Mouse (Mus musculus): ENCODE data around the gene Bfar.
"Not testable (repeated sequence)": the region's sequence is repeated elsewhere in the genome, so short reads cannot be mapped to it uniquely, and the experiment has no call there.

Gene Bfar

DNA sequence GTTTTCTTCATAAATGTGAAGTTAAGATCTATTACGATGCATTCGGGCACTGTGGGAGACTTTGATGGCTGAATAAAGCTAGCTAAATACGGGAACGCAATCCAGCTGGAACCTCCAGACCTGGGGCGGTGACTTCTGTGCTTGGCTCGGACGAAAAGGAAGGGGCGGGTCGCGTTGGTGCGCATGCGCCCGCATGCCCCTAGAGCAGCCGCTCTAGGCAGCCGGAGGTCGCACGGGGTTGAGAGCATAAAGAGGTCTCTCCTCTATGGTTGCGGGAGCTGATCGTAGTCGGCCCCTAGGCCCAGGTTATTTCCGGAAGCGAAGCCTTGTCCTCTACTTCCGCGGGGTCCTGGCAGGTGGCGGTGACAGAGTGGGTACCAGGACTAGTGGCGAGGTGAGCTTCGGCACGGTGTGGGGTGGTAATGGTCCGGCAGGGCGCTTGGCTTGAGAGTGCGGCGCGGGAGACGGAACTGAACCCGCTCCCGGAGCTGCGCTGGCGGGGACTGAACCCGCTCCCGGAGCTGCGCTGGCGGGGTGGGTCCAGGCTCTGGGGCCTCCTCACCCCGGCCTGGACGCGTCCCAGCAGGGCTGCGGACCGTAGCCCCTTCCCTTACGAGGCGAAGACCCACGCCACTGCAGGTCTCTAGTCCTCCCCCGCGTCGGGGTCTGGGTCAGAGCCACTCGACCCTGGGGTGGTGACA, at the start of gene Bfar, which contains the start of gene 3110001I22Rik:
TSS of gene Bfar (plus strand) at position 174 of the 701 bp plus-strand sequence.
TSS of gene 3110001I22Rik (plus strand) at position 245 of the 701 bp plus-strand sequence.
- peak; percentile 66 for DNase-seq (ENCODE audit: low spot score)

GRCm38 (mm10) chr16:13628345-13628744, 43.3 kb upstream of the Bfar start:
- DNase-seq (ENCODE audit: low spot score), result no peak

- not testable (repeated sequence) for DNase-seq (ENCODE audit: low spot score)
These were observed 33.5 kb upstream of the Bfar start for GRCm38 (mm10) chr16:13638198-13638597.

- DNase-seq (ENCODE audit: low spot score), result no peak
These were observed 32.1 kb upstream of the Bfar start for GRCm38 (mm10) chr16:13639508-13639907.

GRCm38 (mm10) chr16:13640064-13640463, 31.6 kb upstream of the Bfar start:
- DNase-seq (ENCODE audit: low spot score), result no peak

- no peak for DNase-seq (ENCODE audit: low spot score)
These were observed 27.2 kb upstream of the Bfar start for GRCm38 (mm10) chr16:13644474-13644873.

DNA sequence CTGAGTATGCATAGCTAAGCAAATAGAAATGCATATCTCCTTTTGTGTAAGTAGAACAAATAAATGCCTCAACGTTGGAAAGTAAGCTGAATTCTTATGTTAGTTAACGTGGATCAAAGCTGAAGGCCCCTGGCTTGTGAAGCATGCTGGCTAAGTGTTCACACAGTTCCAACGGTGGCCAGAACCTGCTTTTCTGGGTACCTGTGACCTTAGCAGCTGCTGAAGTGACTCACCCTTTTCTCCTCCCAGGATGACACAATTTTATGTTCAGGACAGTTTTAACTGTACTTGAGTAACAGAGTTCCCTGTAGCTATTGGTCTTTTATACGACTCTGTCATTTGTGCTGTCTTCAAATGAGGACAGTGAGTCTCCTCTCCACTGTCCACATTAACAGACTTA, 25.7 kb upstream of the Bfar start:
- no peak for DNase-seq (ENCODE audit: low spot score)

- DNase-seq (ENCODE audit: low spot score), result no peak
These were observed 12.8 kb upstream of the Bfar start for GRCm38 (mm10) chr16:13658886-13659285.

DNA sequence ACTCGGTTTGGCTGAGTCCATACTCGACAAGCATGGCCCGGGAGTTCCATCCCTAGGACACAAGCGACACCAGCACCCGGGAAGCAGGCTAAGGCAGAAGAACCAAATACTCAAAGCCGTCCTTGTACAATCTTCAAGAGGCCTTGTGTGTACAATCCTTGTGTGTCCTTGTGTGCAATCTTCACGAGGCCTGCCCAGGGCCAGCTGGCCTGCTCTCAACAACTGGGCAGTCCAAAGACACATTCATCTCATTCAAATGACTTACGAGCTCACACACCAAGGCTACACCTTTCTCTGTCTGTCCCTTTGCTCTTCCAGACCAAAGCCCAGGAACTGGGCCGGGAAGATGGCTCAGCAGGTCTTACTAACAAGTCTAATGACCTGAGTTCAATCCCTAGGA, 10.9 kb upstream of the Bfar start:
- no peak for DNase-seq (ENCODE audit: low spot score)

GRCm38 (mm10) chr16:13667878-13668343, 3.7 kb upstream of the Bfar start, which contains the start of gene Parn:
TSS of gene Parn (minus strand) at chr16:13668170.
- DNase-seq (ENCODE audit: low spot score), result peak; percentile 73

DNA sequence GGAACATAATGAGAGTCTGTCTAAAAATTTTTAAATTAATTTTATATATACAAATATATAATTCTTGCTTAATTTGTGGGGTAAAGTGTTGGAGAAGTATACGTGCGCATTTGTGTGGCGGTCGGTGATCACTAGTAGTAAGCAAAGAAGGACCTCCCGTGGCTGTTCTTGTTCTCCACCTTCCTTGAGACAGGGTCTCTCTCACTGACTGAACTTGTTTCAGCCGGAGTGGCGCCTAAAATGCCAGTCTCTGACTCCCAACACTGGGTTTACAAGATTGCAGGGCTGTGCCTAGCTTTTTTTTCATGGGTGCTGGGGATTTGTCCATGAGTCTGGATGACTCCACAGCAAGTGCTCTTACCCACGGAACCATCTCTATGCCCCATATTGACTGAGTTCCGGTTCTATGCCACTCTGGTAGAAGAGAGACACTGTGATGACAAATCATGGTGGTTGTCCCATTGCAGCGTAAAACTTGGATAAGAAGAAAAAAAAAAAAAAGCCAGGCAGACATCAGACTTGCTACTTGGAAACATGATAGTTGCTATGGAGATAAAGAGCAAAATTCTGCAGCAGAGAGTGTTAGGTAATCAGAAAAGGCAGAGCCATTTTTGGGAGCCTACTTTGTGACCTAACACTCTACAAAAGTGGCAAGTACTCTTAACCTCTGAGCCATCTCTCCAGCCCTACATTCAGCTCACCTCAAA, 3.1 kb upstream of the Bfar start:
- no peak for DNase-seq (ENCODE audit: low spot score)

- DNase-seq (ENCODE audit: low spot score), result no peak
These were observed 2.4 kb upstream of the Bfar start for GRCm38 (mm10) chr16:13669282-13669681.

DNA sequence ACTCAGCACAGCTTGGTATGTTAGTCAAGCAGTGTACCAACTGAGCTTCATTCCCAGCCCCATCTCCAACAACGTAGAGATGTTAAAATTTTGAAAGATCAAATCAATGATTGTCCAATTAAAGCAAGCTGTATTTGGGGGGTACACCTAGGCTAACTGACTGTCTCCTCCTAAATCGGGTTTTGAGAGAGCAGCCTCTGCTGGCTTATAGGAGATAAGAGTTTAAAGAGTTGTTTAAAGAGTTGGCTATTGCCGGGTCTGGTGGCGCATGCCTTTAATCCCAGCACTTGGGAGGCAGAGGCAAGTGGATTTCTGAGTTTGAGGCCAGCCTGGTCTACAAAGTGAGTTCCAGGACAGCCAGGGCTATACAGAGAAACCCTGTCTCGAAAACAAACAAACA, 762 bp upstream of the Bfar start:
- DNase-seq (ENCODE audit: low spot score), result not testable (repeated sequence)

DNA sequence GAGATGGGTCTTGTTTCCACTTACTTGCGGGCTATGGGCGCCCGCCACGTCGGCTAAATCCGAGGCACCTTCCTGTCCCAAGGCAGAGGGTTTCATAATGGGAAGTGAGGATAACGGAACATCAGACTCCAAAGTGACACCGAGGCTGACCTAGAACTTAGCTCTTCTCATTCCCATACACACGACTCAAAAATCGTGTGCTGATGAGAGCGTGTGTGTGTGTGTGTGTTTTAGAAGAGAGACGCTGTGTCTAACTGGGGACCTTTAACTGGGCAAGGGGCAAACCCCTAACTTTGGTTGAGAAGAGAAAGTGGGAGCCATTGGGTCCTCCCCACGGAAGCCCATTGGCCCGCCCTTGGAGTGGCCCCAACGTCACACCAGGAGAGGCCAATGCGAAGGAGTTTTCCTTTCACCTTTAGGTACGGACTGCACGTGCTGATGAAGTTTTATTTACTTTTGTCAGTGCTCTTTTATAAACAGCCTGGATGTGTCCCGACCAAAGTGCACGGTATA, 784 bp downstream of the Bfar start:
- peak; percentile 21 for DNase-seq (ENCODE audit: low spot score)

- DNase-seq (ENCODE audit: low spot score), result no peak
These were observed 1.5 kb downstream of the Bfar start for GRCm38 (mm10) chr16:13673114-13673513.

- no peak for DNase-seq (ENCODE audit: low spot score)
These were observed 2.9 kb downstream of the Bfar start for GRCm38 (mm10) chr16:13674511-13674910.

DNA sequence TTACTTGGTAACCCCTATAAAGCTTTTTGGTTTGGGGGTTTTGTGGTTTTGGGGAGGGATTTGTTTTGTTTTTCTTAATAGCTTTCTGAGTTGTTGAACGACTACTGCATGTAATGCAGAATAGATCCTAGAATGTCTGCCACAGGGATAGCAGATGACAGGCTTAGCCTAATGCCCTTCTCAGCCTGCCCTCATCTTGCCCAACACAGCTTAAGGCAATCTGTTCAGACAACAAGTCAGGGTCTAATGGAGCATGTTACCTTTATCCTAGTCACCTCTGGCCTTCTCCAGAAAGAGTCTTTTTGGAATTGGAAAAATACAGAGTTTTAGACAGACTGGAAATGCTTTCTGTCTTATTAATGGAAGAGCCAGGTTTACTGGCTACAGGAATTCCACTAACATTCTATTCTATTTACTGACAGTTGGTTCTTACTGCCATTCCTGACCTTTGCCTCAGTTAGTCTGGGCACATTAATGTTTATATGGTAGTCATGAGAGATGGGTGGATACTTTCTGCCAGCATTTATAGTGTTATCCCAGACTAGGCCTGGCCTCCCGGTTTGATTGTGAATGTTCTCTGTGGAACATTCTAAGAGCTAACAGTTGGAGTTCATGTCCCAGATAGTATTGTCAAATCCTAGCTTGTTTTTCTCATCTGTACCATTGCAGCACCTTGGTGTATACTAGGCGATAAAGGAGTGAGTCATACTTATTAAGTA, 7.1 kb downstream of the Bfar start:
- no peak for DNase-seq (ENCODE audit: low spot score)

GRCm38 (mm10) chr16:13698998-13699397, 27.3 kb downstream of the Bfar start:
- no peak for DNase-seq (ENCODE audit: low spot score)

GRCm38 (mm10) chr16:13702184-13702583, 30.5 kb downstream of the Bfar start:
- DNase-seq (ENCODE audit: low spot score), result no peak

- no peak for DNase-seq (ENCODE audit: low spot score)
These were observed 33.0 kb downstream of the Bfar start for GRCm38 (mm10) chr16:13704676-13705075.

DNA sequence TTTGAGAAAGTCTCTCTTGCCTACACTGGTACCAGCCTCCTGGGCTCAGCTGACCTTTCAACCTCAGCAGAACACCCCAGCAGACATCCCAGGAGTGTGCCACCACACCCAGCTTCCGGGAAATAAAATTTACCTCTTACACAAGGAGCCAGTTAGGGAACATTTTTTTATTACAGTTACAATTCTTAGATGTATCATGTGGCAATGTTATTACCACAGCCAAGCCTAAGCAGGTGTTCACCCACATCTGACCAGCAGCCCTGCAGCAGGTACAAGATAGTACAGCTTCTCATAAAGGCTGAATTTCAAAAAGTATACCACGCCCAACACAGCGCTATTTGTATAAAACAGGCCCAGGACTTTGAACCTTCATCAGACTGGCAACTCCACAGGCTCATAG, 43.3 kb downstream of the Bfar start:
- no peak for DNase-seq (ENCODE audit: low spot score)

GRCm38 (mm10) chr16:13716821-13717553, 45.3 kb downstream of the Bfar start:
- no peak for DNase-seq (ENCODE audit: low spot score)
